Mouse (Mus musculus) lung, postnatal 0 days (tissue): ENCODE data around the gene Sike1.

ENCODE experiments used
- CTCF ChIP-seq: IDR thresholded peaks from 2 replicates; pipeline ENCODE4 v1.5.1; 2016; ENCODE audit warnings: antibody characterized with exemption, mild to moderate bottlenecking
- EP300 ChIP-seq: IDR thresholded peaks from 2 replicates; pipeline ENCODE4 v1.6.1; 2016; ENCODE audit warnings: antibody characterized with exemption, mild to moderate bottlenecking, control low read depth

GRCm38 (mm10) chr3:102980349-102980736 is 15.2 kb upstream of the Sike1 start:
- TF ChIP-seq CTCF (no peak), EP300 (no peak)
